In the genomic region with DNA sequence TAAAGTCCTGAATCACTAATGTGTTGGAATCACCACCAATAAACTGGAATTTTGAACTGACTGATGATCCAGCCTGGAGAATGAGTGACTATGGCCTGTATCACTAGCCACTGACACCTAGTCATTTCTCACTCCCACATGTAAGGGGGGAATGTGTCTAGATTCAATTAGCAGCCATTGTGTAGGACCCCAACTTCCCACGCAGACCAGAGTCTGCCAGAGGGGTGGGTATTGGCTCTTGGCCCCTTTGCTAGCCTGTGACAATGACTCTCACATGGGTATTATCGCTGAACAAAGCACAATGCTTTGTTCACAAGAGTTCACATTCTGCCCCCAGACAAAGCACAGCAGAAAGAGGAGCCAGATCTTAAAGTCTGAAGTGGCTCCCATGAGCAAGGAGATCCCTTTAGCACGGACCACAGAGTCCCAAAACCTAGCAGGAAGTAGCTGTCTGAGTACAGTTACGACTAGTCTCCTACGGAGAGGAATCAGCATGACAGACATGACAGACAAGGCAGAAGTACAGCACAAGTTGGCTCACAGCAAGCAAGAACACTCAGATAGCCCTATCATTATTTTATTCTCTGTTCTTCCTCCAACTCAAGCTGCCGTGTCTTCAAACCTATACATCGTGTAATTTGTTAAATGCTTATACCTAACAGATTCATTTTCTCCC, we compare ENCODE assay signal across 20 mouse cellular contexts.
"Had no signal": no experiment of that assay in that cellular context is flagged by ENCODE, and none has a peak within 500 bp of the region (broad histone marks: within the 10 kb centered on the region; RNA-seq: fewer than 3 reads in every experiment).

No protein-coding gene starts in this region.

- ATAC-seq: liver, embryonic 12.5 days had no signal

- H3K4me3 ChIP-seq: layer of hippocampus, adult 2 months; limb, embryonic 10.5 days; limb, embryonic 13.5 days; liver, embryonic 12.5 days; liver, embryonic 15.5 days; lung, embryonic 15.5 days; megakaryocyte, embryonic 14.5 days; neural tube, embryonic 12.5 days; neural tube, embryonic 15.5 days had no signal

- H3K9ac ChIP-seq: limb, embryonic 13.5 days; liver, embryonic 12.5 days; liver, embryonic 15.5 days; lung, embryonic 15.5 days; neural tube, embryonic 12.5 days; neural tube, embryonic 15.5 days had no signal

- H3K9me3 ChIP-seq: limb, embryonic 10.5 days; limb, embryonic 13.5 days; liver, embryonic 12.5 days; liver, embryonic 15.5 days; lung, embryonic 15.5 days; megakaryocyte, embryonic 14.5 days; neural tube, embryonic 12.5 days; neural tube, embryonic 15.5 days had no signal

- H3K4me2 ChIP-seq: limb, embryonic 13.5 days; liver, embryonic 12.5 days; liver, embryonic 15.5 days; lung, embryonic 15.5 days; neural tube, embryonic 12.5 days; neural tube, embryonic 15.5 days had no signal

- H3K27ac ChIP-seq: kidney, postnatal 0 days; layer of hippocampus, adult 2 months; limb, embryonic 10.5 days; limb, embryonic 13.5 days; liver, embryonic 12.5 days; liver, embryonic 15.5 days; lung, embryonic 15.5 days; neural tube, embryonic 12.5 days; neural tube, embryonic 15.5 days had no signal

- DNase-seq: kidney, adult 11 months; kidney, postnatal 25 days; layer of hippocampus, adult 9-11 months; liver; lung, adult 18-20 months; lung, postnatal 10 days; lung, postnatal 36 days; midbrain, embryonic 14.5 days; thymus, adult 18-20 months; thymus, postnatal 36 days had no signal

- H3K27me3 ChIP-seq: limb, embryonic 13.5 days; liver, embryonic 12.5 days; liver, embryonic 15.5 days; lung, embryonic 15.5 days; megakaryocyte, embryonic 14.5 days; neural tube, embryonic 12.5 days; neural tube, embryonic 15.5 days had no signal

- H3K4me1 ChIP-seq: limb, embryonic 10.5 days; limb, embryonic 13.5 days; liver, embryonic 12.5 days; liver, embryonic 15.5 days; lung, embryonic 15.5 days; megakaryocyte, embryonic 14.5 days; neural tube, embryonic 12.5 days; neural tube, embryonic 15.5 days had no signal

- H3K36me3 ChIP-seq: limb, embryonic 10.5 days; limb, embryonic 13.5 days; liver, embryonic 12.5 days; liver, embryonic 15.5 days; lung, embryonic 15.5 days; neural tube, embryonic 12.5 days; neural tube, embryonic 15.5 days had no signal
